Comparison of ENCODE assay signal across 8 mouse cellular contexts in the genomic region with DNA sequence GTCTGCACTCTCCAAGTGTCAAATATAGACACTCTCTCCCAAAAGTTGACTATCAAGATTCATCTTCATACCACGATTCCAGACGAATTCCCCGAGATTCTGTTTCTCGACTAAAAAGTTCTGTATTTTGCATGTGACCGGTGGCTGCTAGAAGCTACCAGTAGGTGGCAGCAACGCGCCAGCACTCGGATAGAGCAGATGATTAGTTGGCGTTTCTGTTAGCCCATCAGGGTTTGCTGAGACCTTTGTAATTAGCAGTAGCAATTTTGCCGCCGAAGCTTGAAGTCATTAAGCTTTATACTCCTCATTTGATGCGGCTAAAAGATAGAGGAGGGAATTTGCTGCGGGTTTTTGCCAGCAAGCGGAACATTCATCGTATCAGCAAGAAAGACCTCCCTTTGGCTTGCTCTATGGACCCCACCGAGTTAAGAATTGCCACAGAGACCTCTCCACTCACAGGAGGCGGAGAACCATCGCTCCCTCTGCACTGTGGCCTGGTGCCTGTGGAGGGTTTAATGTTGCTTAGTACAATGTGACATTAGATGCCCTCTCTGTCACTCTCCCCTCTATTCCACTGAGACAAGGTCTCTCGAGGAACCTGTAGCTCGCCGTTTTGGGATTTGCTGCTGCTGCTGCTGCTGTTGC. TPM values are rescaled to one million over a fixed set of nuclear protein-coding genes. Genes with fewer than 3 reads are reported as not detected.
DNase-seq lines count a peak whose midpoint lies in the region; ATAC-seq lines count a peak whose summit lies in the region.

No protein-coding gene starts in this region.

- peak; percentile 84 for ATAC-seq in common myeloid progenitor, adult 5-6 weeks (replicated peaks; ENCODE audit: low read depth, poor library complexity, severe bottlenecking)
- peak; percentile 59; the same call in 1 of the 2 replicates for ATAC-seq in granulocyte monocyte progenitor cell, adult 5-6 weeks (replicated peaks; ENCODE audit: poor library complexity, severe bottlenecking)
- no peak for ATAC-seq in liver, embryonic 11.5 days (replicated peaks; ENCODE audit: low FRiP score)
- no peak for ATAC-seq in neural tube, embryonic 12.5 days (ENCODE audit: low FRiP score, low read depth)

- H3K27me3 ChIP-seq in liver, embryonic 11.5 days (replicated peaks; ENCODE audit: control insufficient read depth, insufficient read depth, low read length): no peaks in the 10 kb centered on the region
- H3K27me3 ChIP-seq in neural tube, embryonic 12.5 days (replicated peaks): no peaks in the 10 kb centered on the region

- no peaks in the 10 kb centered on the region for H3K4me1 ChIP-seq in liver, embryonic 11.5 days (replicated peaks; ENCODE audit: control insufficient read depth, insufficient read depth, low read length)
- H3K4me1 ChIP-seq in neural tube, embryonic 12.5 days: no peaks in the 10 kb centered on the region

- no peak overlapping the region for H3K27ac ChIP-seq in liver, embryonic 11.5 days (ENCODE audit: low read depth, low read length)
- no peak overlapping the region for H3K27ac ChIP-seq in neural tube, embryonic 12.5 days

- no peak overlapping the region for H3K9ac ChIP-seq in liver, embryonic 11.5 days (ENCODE audit: low read depth, low read length)
- no peak overlapping the region for H3K9ac ChIP-seq in neural tube, embryonic 12.5 days

- peak; percentile 74 to 76 for DNase-seq in B cell, adult 2 months
- DNase-seq in adipocyte (ENCODE audit: low spot score): peak; percentile 69
- DNase-seq in kidney, postnatal 10 days: peak; percentile 89
- DNase-seq in liver, embryonic 11.5 days (ENCODE audit: low spot score): peak; percentile 61
- DNase-seq in testis, postnatal 14 days (ENCODE audit: low spot score): peak; percentile 47

- WGBS in liver, embryonic 11.5 days: 31% methylated on average over 21 of the region's 21 CpGs
- whole genome bisulfite sequencing in neural tube, embryonic 12.5 days: 27% methylated on average over 21 of the region's 21 CpGs

- H3K36me3 ChIP-seq in liver, embryonic 11.5 days (ENCODE audit: control insufficient read depth, insufficient read depth, low read length): no peaks in the 10 kb centered on the region
- H3K36me3 ChIP-seq in neural tube, embryonic 12.5 days: no peaks in the 10 kb centered on the region

- no peak overlapping the region; the same call in 1 of the 2 replicates for H3K4me2 ChIP-seq in liver, embryonic 11.5 days
- peak overlapping the region; percentile 16; the same call in 1 of the 2 replicates for H3K4me2 ChIP-seq in neural tube, embryonic 12.5 days (replicated peaks)

- no peak overlapping the region for H3K4me3 ChIP-seq in liver, embryonic 11.5 days (ENCODE audit: low read depth, low read length)
- no peak overlapping the region for H3K4me3 ChIP-seq in neural tube, embryonic 12.5 days

- H3K9me3 ChIP-seq in liver, embryonic 11.5 days (ENCODE audit: control insufficient read depth, low read length): no peaks in the 10 kb centered on the region
- no peaks in the 10 kb centered on the region for H3K9me3 ChIP-seq in neural tube, embryonic 12.5 days

RNA-seq across cellular contexts. Expression of a gene that starts 50.6 kb away (rescaled TPM):
- 0.15 and 0.37 TPM in 2 replicates for total RNA-seq in common myeloid progenitor, adult 5-6 weeks (2017)
- 3.2 and 7.3 TPM in 2 replicates for total RNA-seq in granulocyte monocyte progenitor cell, adult 5-6 weeks (2014; fragmentation: Nextera tagmentation)
- 5.3 and 6.7 TPM in 2 replicates for total RNA-seq in granulocyte monocyte progenitor cell, adult 5-6 weeks (2017)
- 4.5 and 5.1 TPM in 2 replicates for polyA plus RNA-seq in liver, embryonic 11.5 days (2014; fragmentation: Nextera tagmentation; extraction: Ambion mirVana)
- polyA plus RNA-seq in neural tube, embryonic 12.5 days (2016; fragmentation: Nextera tagmentation; extraction: Ambion mirVana): 0.08 and 0.09 TPM in 2 replicates

Comparison
In these comparisons a context has a peak if more than half of its experiments do, and no peak if none do; other contexts are left out.
1. ATAC-seq: peak in common myeloid progenitor, adult 5-6 weeks (single experiment) and granulocyte monocyte progenitor cell, adult 5-6 weeks (single experiment); none in liver, embryonic 11.5 days (single experiment) and neural tube, embryonic 12.5 days (single experiment).
2. Peak in every context shown above with its lines, with median percentiles within 50 percentile points of each other: DNase-seq.